Mouse (Mus musculus) lung, embryonic 14.5 days (tissue): ENCODE measurements around the gene Zbtb38. TPM values are rescaled to one million over a fixed set of nuclear protein-coding genes. Genes with fewer than 3 reads are reported as not detected.
A peak's percentile ranks its signal among the peaks of the same experiment; 100 is the strongest.

Experiments used
- ATAC-seq: fragments of 200-750 bp; cut with Nextera tagmentation; 2 replicates; pipeline ENCODE4 v1.8.0; 2017; ENCODE audit warnings: mild to moderate bottlenecking, moderate TSS enrichment, moderate library complexity; ENCODE audit not compliant: insufficient read depth
- DNase-seq: peaks from one replicate; pipeline ENCODE4 v3.0.0-alpha.2; 2015
- H3K27ac ChIP-seq: fragments of 300-500 bp; sonication (generic); 2 replicates; pipeline ENCODE4 v1.5.1; 2014; ENCODE audit warnings: low read depth, mild to moderate bottlenecking, moderate library complexity
- H3K27me3 ChIP-seq: fragments of 300-500 bp; sonication (generic); 2 replicates; pipeline ENCODE4 v1.6.1; 2014; ENCODE audit warnings: low read length, control low read depth; ENCODE audit not compliant: insufficient read depth
- H3K36me3 ChIP-seq: fragments of 300-500 bp; sonication (generic); 2 replicates; pipeline ENCODE4 v1.6.1; 2014; ENCODE audit warnings: control low read depth; ENCODE audit not compliant: insufficient read depth
- H3K4me1 ChIP-seq: fragments of 300-500 bp; sonication (generic); 2 replicates; pipeline ENCODE4 v1.6.1; 2014; ENCODE audit warnings: antibody characterized with exemption, control low read depth; ENCODE audit not compliant: insufficient read depth
- H3K4me2 ChIP-seq: fragments of 300-500 bp; sonication (generic); 2 replicates; pipeline ENCODE4 v1.6.1; 2014; ENCODE audit warnings: mild to moderate bottlenecking
- H3K4me3 ChIP-seq: fragments of 300-500 bp; sonication (generic); 2 replicates; pipeline ENCODE4 v1.5.1; 2014; ENCODE audit warnings: low read depth, low read length
- H3K9ac ChIP-seq: fragments of 300-500 bp; sonication (generic); 2 replicates; pipeline ENCODE4 v1.6.1; 2014
- H3K9me3 ChIP-seq: fragments of 300-500 bp; sonication (generic); 2 replicates; pipeline ENCODE4 v1.6.1; 2016; ENCODE audit warnings: low read depth, low read length, control low read depth
- CTCF ChIP-seq: IDR thresholded peaks from 2 replicates; pipeline ENCODE4 v1.5.1; 2016; ENCODE audit warnings: antibody characterized with exemption, low read depth
- WGBS: fragments of 180-500 bp; shearing (Covaris S2); extraction: QIAGEN DNeasy Blood & Tissue Kit; methylation state at CpG from one replicate; pipeline ENCODE4 v1.1.7; 2014; 5-methylcytosine and 5-hydroxymethylcytosine counted together
- polyA plus RNA-seq: library from polyadenylated mRNA; unstranded; fragments of >200 nt; fragmentation: Nextera tagmentation; extraction: Ambion mirVana; gene quantifications from 2 replicates; pipeline ENCODE4 v1.2.1, GENCODE M21; 2014

The Zbtb38 gene
- polyA plus RNA-seq, 1 experiment from 2014 or later = 24.5 TPM

DNA sequence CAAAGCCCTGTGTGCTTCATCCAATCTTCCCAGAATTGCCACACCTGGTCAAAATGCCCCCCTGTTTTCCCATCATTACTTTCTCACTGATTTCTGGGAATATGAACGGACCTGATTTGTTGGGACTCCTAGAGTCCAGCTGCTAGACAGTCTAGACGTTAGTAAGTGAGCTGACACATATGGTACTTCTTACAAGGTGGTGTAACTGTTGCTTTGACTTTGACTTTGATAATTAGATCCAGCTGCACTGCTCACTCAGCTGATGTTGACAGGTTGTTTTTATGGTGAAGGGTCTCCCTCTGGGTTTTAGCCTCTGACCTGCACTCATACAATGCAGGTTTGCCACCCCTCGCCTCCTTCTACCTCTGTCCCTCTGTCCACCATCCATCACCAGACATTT is 17.8 kb upstream of the Zbtb38 start:
- no peak for DNase-seq
- ATAC-seq = no peak
- 51% methylated on average over 3 of the region's 3 CpGs for WGBS
- Histone ChIP-seq H3K4me1 (no peaks in the 10 kb centered on the region), H3K27ac (no peak overlapping the region), H3K4me2 (no peak overlapping the region), H3K27me3 (no peaks in the 10 kb centered on the region), H3K9ac (no peak overlapping the region), H3K9me3 (no peaks in the 10 kb centered on the region), H3K36me3 (no peaks in the 10 kb centered on the region), H3K4me3 (no peak overlapping the region)
- no peak for TF ChIP-seq CTCF

DNA sequence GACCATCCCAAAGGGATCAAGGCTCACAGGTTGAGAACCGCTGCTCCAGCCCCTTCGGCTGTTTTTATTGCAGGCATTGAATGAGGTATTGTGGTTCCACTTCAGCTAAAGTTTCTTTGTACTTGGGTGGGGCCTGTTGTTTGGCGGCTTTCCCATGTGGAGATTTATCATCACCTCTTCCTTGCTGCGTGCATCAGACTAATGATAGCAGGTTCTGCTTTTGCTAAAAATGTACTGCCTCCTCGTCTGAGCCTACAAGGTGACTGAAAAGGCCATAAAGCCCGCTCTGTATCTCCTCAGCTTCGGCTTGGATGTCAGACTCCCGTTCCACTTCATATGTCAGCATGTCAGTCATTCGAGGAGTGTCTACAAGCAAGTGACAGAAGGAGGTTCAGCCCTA is 17.0 kb upstream of the Zbtb38 start:
- no peaks in the 10 kb centered on the region for H3K4me1 ChIP-seq
- H3K4me3 ChIP-seq = no peak overlapping the region
- DNase-seq (no peak), ATAC-seq (no peak)
- H3K4me2 ChIP-seq = no peak overlapping the region
- no peak overlapping the region for H3K27ac ChIP-seq
- H3K9me3 ChIP-seq = no peaks in the 10 kb centered on the region
- H3K27me3 ChIP-seq = no peaks in the 10 kb centered on the region
- H3K9ac ChIP-seq = no peak overlapping the region
- WGBS = 66% methylated on average over 9 of the region's 9 CpGs
- TF ChIP-seq CTCF = no peak
- H3K36me3 ChIP-seq = no peaks in the 10 kb centered on the region

DNA sequence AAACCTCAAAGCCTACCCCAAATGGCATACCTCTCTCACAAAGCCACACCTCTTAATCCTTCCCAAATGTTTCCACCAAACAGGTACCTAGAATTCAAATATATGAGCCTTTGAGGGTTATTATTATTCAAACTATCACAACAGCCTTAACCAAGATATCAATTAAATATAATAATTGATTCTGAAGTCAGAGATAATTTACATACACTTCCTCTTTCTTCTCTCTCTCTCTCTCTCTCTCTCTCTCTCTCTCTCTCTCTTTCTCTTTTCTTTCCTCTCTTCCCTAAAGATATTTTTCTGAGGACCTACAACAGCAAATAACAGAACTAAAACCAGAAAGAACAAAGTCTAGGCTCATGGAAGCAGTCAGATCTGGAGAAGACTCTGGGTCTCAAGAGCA is 15.2 kb upstream of the Zbtb38 start:
- no peak for DNase-seq
- H3K36me3 ChIP-seq = no peaks in the 10 kb centered on the region
- no peak for ATAC-seq
- H3K27me3 ChIP-seq = no peaks in the 10 kb centered on the region
- no peaks in the 10 kb centered on the region for H3K9me3 ChIP-seq
- no peak overlapping the region for H3K4me2 ChIP-seq
- no peak overlapping the region for H3K4me3 ChIP-seq
- TF ChIP-seq CTCF = no peak
- no peak overlapping the region for H3K9ac ChIP-seq
- H3K4me1 ChIP-seq = no peaks in the 10 kb centered on the region
- H3K27ac ChIP-seq = no peak overlapping the region

GRCm38 (mm10) chr9:96766078-96766477 is 13.4 kb upstream of the Zbtb38 start:
- Histone ChIP-seq H3K9ac (no peak overlapping the region), H3K9me3 (no peaks in the 10 kb centered on the region), H3K4me1 (no peaks in the 10 kb centered on the region), H3K4me3 (no peak overlapping the region), H3K36me3 (no peaks in the 10 kb centered on the region), H3K27ac (no peak overlapping the region), H3K4me2 (no peak overlapping the region), H3K27me3 (no peaks in the 10 kb centered on the region)
- DNase-seq = no peak
- no peak for TF ChIP-seq CTCF
- no peak for ATAC-seq

GRCm38 (mm10) chr9:96765410-96765809 is 12.8 kb upstream of the Zbtb38 start:
- Histone ChIP-seq H3K4me1 (no peaks in the 10 kb centered on the region), H3K4me2 (no peak overlapping the region), H3K36me3 (no peaks in the 10 kb centered on the region), H3K9me3 (no peaks in the 10 kb centered on the region), H3K9ac (no peak overlapping the region), H3K4me3 (no peak overlapping the region), H3K27ac (no peak overlapping the region), H3K27me3 (no peaks in the 10 kb centered on the region)
- TF ChIP-seq CTCF = no peak
- ATAC-seq = 0 out of 2 replicates have a peak, but pooled peaks have one; percentile 56
- WGBS = 68% methylated on average over 5 of the region's 5 CpGs
- no peak for DNase-seq

DNA sequence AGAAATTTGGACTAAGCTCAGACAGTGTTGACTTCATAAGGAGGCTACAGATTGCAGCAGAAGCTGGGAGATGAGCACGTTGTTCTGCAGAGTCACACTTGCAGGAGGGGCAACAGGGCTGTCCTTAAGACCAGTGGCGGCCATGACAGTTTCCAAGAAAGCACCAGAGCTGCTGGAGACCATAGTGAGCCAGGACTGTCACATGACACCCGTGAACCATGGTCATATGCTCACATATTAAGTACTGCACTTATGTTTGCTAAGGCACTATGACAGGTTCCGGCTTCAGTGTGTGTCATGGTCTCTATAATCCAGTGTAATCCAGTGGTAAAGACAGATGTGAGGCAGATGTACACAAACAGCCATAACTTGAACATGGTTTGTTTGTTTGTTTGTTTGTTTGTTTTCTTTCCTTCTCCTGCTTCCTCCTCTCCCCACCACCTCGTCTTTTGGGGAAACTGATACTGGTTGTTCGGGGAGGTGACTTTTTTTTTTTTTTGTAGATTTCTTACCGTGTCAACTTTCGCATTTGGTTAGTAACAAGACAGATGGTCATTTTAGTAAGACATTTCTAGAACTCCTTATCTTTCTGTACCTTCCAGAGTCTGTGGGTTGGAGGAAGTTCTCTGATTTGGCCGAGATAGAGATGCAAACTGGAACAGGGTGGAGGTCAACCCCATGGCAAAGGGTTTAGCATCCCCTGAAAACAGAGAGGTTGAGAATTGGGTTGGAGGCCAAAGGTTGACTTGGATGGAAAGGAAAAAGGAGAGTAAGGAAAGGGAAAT is 11.4 kb upstream of the Zbtb38 start:
- no peak for TF ChIP-seq CTCF
- no peaks in the 10 kb centered on the region for H3K9me3 ChIP-seq
- H3K27me3 ChIP-seq = no peaks in the 10 kb centered on the region
- H3K4me1 ChIP-seq = no peaks in the 10 kb centered on the region
- H3K4me2 ChIP-seq = no peak overlapping the region
- H3K36me3 ChIP-seq = no peaks in the 10 kb centered on the region
- H3K9ac ChIP-seq = no peak overlapping the region
- no peak overlapping the region for H3K4me3 ChIP-seq
- ATAC-seq = no peak
- DNase-seq = no peak
- no peak overlapping the region for H3K27ac ChIP-seq
- WGBS = 78% methylated on average over 9 of the region's 9 CpGs

- DNase-seq = no peak
- Histone ChIP-seq H3K36me3 (no peaks in the 10 kb centered on the region), H3K4me2 (no peak overlapping the region), H3K27ac (no peak overlapping the region), H3K9ac (no peak overlapping the region), H3K27me3 (no peaks in the 10 kb centered on the region), H3K4me3 (no peak overlapping the region), H3K4me1 (no peaks in the 10 kb centered on the region), H3K9me3 (no peaks in the 10 kb centered on the region)
- no peak for ATAC-seq
- TF ChIP-seq CTCF = no peak
- 92% methylated on average over 3 of the region's 3 CpGs for WGBS
Measured at GRCm38 (mm10) chr9:96763025-96763424, 10.4 kb upstream of the Zbtb38 start.
